Mouse (Mus musculus) T-cell, adult 66 days (primary cell): ENCODE measurements around the gene Gm49384. TPM values are rescaled to one million over a fixed set of nuclear protein-coding genes. Genes with fewer than 3 reads are reported as not detected.

ENCODE experiments used
- total RNA-seq, 2 experiments: library from RNA; stranded (reverse); gene quantifications; 3 replicates in 1 of 2; 4 replicates in 1 of 2; pipeline ENCODE4 v1.2.4; 2023

The Gm49384 gene
- 1 to 10 TPM; 4.5 to 5.5 TPM for total RNA-seq

DNA sequence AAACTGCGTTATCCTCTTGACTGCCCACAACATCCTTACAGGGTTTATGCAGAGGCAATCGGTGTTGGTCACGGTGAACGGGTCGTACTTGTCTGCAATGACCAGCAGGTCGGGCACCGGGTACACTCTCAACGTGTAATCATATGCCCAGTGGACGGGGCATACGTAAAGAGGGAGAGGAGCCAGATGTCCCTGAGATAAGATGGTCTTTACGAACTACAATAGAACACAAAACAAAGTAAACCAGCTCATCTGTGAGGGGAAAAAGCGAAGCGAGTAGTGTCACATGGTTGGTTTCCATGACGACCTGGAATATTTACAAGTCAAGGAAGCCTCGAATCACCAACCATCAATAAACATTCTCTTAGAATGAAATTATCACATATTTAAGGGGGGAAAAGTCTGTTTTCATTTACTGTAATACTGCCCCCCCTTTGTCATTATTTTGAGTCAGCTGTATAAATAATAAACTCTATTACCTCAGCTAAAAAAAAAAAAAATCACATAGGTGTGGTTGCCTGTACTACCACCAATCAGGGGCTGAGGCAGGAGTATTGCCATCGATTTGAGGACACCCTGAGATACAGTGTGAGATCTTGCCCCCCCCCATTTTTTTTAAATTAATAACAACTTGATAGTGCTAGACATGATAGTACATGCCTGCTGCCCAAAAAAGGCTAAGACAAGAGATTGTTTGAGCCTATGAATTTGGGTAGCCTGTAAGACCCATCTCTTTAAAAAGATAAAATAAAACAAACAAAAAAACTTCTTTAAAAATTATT lies at the start of gene Gm49384:
Gene Gm49384 (minus strand): TSS at position 216 of the 782 bp plus-strand sequence.

DNA sequence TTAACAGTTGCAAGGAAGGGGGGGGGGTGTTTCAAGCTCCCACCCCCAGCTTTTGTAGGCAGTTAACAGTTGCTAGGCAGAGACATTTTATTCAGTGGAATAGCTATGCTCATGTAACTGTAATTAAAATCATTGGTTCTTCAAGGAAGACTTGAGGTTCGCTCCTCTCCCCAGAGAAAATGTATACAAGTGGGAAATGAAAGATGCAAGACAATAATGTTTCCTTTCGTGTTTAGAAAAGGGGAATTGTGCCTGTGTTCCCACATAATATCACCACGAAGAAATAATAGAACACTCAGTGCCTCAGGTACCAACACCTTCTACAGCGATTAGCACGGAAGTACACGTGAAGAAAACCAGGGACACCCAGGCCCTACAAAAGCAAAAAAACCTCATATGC lies 36.8 kb upstream of the Gm49384 start, which contains the start of gene Klhdc1:
Gene Klhdc1 (plus strand): TSS at position 301 of the 400 bp plus-strand sequence.

DNA sequence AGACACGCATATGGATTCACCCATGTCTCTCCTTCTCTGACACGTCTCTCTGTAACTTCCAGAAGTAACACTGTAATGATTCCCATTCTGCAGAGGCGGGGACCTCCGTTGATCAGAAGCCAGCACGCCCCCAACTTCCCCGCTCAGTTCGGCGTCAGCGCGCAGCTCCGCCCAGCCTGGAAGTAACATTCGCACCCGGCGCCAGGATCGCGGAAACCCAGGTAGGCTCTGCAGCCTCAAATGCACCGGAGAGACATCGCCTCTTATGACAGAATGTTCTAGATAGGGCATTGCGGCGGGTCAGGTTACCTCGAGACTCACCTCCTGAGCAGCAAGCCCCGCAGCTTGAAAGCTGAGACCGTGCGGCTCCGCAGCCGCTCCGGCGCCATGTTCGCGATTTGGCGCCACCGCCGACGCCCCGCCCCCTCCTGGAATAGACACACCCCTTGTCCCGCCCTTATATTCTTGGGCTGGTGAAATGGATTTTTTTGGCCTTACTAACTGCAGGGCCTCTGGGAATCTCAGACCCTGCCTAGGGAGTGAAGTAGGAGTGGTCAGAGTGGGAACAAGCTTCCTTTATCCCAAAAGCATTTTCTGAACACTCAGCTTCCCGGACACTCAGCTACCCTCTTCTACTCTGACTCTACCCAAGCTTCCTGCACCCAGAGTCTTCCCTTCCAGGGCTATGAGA lies 23.9 kb upstream of the Gm49384 start, which contains the start of gene Pole2:
Gene Pole2 (minus strand): TSS at position 420 of the 691 bp plus-strand sequence.

DNA sequence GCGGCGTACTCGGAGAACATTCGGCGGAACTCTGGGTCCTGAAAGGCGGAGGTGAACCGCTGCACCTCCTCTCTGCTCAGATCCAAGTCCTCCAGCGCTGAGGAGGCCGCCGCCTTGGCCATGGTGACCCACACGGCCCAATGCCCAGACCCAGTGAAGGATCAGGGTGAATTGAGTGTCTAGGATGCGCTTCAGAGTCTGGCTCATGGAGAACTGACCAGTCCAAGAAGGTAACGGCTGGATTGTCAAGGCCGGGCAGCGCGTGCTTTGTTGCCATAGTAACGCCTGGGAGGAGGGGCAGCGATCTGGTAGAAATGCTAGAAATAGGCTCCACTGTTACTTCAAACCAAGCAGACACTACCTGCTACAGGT lies 5.9 kb downstream of the Gm49384 start, which contains the start of gene Dnaaf2:
Gene Dnaaf2 (minus strand): TSS at position 266 of the 372 bp plus-strand sequence.

DNA sequence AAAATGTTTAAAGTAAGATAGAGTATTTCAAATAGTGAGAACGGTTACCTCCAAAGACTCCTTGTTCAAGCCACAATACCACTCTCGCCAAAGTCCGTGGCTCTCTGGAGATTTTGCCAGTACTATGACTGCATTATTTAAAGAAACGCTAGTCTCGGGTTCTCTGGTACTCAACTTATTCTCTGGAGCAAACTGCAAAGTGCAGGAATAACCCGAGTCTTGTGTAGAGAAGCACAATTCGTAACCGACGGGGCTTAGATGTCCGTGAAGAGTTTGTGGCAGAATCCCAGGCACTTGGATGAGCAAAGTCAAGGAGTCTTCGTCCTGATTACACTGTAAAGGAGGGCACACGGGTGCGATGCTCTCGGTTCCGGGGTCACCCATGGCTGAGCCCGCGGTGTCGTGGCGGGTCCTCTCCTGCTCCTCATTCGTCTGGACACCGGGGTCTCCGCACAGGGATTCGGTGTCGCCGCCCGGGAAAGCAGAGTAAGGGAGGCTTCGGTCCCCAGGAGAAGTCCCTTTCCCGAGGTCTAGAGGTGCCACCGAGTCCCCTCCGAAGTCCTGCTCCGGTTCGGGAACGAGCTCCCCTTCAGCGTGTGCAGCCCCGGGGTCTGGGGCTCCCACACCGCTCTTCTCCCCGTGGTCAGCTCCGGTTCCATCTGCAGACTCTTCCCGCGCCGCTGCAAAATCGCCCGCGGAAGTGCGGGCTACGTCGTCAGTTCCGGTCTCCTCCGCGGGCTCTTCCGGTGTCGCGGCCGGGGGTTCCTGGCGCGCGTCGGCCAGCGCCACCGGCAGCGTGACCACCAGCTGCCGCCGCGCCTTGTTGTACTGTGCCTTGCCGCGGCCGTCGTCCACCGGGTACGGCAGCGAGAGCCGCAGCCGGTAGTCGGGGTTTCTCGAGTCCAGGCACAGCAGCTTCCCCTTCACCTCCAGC lies 7.4 kb downstream of the Gm49384 start, which contains the start of gene Gm49383:
Gene Gm49383 (minus strand): TSS at position 661 of the 934 bp plus-strand sequence.

DNA sequence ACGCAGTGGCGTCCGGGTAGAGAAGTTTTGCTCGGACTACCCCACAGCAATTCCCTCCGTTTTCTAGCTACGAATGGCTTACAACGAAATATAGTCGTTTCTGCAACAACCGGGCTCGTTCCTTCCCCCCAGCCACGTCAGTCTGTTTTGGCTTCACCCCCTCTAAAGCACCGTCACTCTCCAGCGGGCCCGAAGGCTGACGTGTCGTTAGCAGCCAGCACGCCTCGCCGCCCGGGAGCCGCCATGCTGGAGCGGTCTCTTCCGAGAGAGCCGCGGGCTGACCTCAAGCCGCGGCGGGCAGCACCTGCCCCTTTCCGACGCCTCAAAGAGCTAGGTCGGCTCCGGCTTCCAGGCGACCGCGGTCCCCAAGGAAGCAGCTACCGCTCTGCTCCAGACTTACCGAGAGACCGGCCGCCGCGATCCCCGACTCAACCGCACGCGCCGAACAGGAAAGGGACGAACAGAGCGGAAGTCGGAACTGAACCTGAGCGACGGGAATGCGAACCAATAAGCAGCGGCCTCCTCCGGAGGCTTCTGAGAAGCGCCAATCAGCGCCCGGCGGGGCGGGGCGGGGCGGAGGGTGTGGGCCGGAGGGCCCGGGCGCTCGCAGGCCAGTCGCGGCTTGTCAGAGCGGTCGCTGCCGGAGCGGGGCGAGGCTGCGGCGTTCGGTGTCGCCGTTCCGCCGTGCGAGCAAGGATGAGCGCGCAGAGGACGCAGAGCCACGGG lies 20.3 kb downstream of the Gm49384 start, which contains the start of the genes Rpl36al and Mgat2:
Gene Rpl36al (minus strand): TSS at position 501 of the 726 bp plus-strand sequence.
Gene Mgat2 (plus strand): TSS at position 575 of the 726 bp plus-strand sequence.

DNA sequence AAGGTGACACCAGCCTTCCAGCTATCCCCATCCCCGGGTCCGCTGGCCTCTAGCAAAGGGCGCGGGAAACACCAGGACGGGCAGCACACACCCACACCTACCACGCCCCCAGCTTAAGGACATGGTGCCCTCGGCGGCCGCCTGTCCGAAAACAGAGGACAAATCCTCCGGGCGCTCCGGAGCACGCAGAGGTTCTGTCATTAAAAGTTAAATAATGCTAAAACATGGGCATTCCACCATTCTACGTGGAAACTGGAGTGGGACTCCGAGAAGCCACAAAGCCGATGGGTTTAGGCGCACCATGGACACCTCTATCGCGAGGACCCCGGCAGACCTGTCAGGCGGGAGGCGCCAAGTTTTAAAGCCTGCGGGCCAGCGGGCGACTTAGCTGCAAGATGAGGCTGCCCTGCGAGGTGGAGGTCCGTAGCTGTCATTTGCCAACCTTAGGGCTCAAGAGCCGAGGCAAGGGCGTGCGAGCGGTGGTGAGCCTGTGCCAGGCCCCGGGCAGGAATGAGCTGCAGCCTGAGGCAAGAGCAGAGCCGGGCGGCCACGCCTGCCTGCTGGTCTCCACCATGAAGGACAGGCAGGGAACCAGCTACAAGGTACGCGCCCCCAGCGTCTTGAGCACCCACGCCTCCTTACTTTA lies 35.5 kb downstream of the Gm49384 start, which contains the start of gene Lrr1:
Gene Lrr1 (plus strand): TSS at position 354 of the 646 bp plus-strand sequence.

DNA sequence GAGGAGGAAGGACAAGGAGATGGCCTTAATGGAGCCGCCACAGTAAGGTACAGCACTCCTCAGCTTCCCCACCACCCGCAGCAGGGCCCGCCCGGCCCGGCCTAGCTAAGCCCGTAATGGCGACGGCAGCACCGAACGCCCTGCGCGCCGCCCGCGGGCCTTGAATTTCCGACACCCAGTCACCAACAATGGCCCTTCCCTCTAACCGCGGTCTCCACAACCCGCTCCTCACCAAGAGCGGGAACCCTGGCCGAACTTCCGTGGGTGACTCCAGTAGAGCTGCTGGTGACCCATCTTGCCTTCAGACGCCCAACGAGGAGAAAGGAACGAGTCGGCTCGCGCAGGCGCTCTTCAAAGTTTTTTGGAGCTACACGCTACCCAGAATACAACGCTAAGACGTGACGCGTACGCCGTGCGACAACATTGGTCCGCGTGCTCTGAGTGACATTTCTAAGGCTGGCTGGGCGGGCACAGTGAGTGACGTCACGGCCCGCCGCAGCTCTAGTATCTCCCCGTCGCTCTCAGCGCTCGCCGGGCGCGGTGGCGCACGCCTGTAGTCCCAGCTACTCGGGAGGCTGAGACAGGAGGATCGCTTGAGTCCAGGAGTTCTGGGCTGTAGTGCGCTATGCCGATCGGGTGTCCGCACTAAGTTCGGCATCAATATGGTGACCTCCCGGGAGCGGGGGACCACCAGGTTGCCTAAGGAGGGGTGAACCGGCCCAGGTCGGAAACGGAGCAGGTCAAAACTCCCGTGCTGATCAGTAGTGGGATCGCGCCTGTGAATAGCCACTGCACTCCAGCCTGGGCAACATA lies 45.1 kb downstream of the Gm49384 start, which contains the start of gene Rps29:
Gene Rps29 (minus strand): TSS at position 422 of the 813 bp plus-strand sequence.

Other genes with a start within 250 kb of the Gm49384 start
- 1,000 to 10,000 TPM; 6,548 to 6,963 TPM for gene Rps29, start 45.1 kb downstream of the Gm49384 start, total RNA-seq
- not detected for gene Lrr1, start 35.5 kb downstream of the Gm49384 start, total RNA-seq
- 100 to 1,000 TPM; 458 to 505 TPM for gene Rpl36al, start 20.2 kb downstream of the Gm49384 start, total RNA-seq
- 10 to 100 TPM; 36.3 to 42.5 TPM for gene Mgat2, start 20.1 kb downstream of the Gm49384 start, total RNA-seq
- gene Gm49383, start 7.2 kb downstream of the Gm49384 start, total RNA-seq: 10 to 100 TPM; 12.6 to 12.9 TPM
- gene Dnaaf2, start 5.8 kb downstream of the Gm49384 start, total RNA-seq: 1 to 10 TPM; 4.2 to 4.5 TPM
- gene Pole2, start 23.9 kb upstream of the Gm49384 start, total RNA-seq: 10 to 100 TPM; 19.7 to 22.5 TPM
- 10 to 100 TPM; 27.0 to 32.3 TPM for gene Klhdc1, start 36.9 kb upstream of the Gm49384 start, total RNA-seq
- gene Klhdc2, start 92.4 kb upstream of the Gm49384 start, total RNA-seq: 10 to 100 TPM; 81.7 to 86.4 TPM
- 100 to 1,000 TPM in 1 of 2 experiments, 10 to 100 TPM in 1; 99.2 to 103 TPM for gene Nemf, start 152.9 kb upstream of the Gm49384 start, total RNA-seq
- 100 to 1,000 TPM; 223 TPM for gene Arf6, start 167.9 kb upstream of the Gm49384 start, total RNA-seq
- 1 to 10 TPM; 2.4 to 3.3 TPM for gene Gm9887, start 168.2 kb upstream of the Gm49384 start, total RNA-seq